In the genomic region with DNA sequence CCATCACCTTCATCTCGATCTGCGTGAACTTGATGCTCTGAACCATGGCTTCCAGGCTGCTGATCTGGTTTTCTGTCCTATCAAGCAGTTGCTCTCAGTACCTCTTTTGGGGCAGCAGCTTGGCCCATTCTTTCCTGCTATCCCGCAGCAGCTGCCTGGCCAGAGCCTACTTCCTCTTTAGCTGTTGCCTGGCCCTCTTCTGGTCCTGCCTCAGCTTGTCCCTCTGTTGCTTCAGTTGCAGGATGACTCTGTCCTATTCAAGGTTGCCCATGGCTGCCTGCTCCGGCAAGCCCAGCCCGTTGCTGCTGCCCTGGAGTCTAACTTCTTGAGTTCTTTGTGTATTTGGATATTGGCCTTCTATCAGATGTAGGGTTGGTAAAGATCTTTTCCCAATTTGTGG, we compare ENCODE assay signal across 27 mouse cellular contexts.
DNase-seq lines count a peak whose midpoint lies in the region; ATAC-seq and TF ChIP-seq lines count a peak whose summit lies in the region.
"Had no signal": no experiment of that assay in that cellular context is flagged by ENCODE, and none has a peak within 500 bp of the region (broad histone marks: within the 10 kb centered on the region; RNA-seq: fewer than 3 reads in every experiment).

No protein-coding gene starts in this region.

- ATAC-seq in common myeloid progenitor, adult 5-6 weeks (replicated peaks; ENCODE audit: low read depth, poor library complexity, severe bottlenecking): peak; percentile 100
- peak; percentile 86 to 87 for ATAC-seq in hematopoietic stem cell, adult 5-6 weeks (replicated peaks in 1 of 2; ENCODE audit: insufficient read depth in 1 of 2, low FRiP score in 2 of 2, low TSS enrichment in 1 of 2, low read depth in 1 of 2, poor library complexity in 2 of 2, severe bottlenecking in 2 of 2)
- no peak for ATAC-seq in liver, postnatal 0 days
- no peak for ATAC-seq in midbrain, embryonic 13.5 days
- ATAC-seq: CD4-positive, CD25-positive, alpha-beta regulatory T cell, adult 4 months; forebrain, embryonic 13.5 days; forebrain, postnatal 0 days; hindbrain, postnatal 0 days; inflammation-experienced regulatory T-cells, adult 6 months; intestine, embryonic 16.5 days; Patski had no signal

- no peaks in the 10 kb centered on the region for H3K36me3 ChIP-seq in liver, postnatal 0 days (replicated peaks; ENCODE audit: insufficient read depth, low read length)
- no peaks in the 10 kb centered on the region for H3K36me3 ChIP-seq in midbrain, embryonic 13.5 days
- H3K36me3 ChIP-seq: embryonic facial prominence, embryonic 12.5 days; embryonic facial prominence, embryonic 15.5 days; heart, embryonic 12.5 days; heart, embryonic 15.5 days had no signal

- no peak overlapping the region for H3K4me2 ChIP-seq in liver, postnatal 0 days (ENCODE audit: low read depth, low read length)
- no peak overlapping the region for H3K4me2 ChIP-seq in midbrain, embryonic 13.5 days (replicated peaks)
- H3K4me2 ChIP-seq: embryonic facial prominence, embryonic 12.5 days; embryonic facial prominence, embryonic 15.5 days; forebrain, embryonic 13.5 days; heart, embryonic 12.5 days; heart, embryonic 15.5 days; hindbrain, embryonic 14.5 days had no signal

- H3K4me3 ChIP-seq in liver, postnatal 0 days (ENCODE audit: low read depth, low read length): no peak overlapping the region
- no peak overlapping the region for H3K4me3 ChIP-seq in midbrain, embryonic 13.5 days (replicated peaks)
- H3K4me3 ChIP-seq: embryonic facial prominence, embryonic 12.5 days; embryonic facial prominence, embryonic 15.5 days; forebrain, embryonic 13.5 days; gastrocnemius, adult 2 months; heart, embryonic 12.5 days; heart, embryonic 15.5 days had no signal

- no peak overlapping the region for H3K9ac ChIP-seq in liver, postnatal 0 days (replicated peaks)
- no peak overlapping the region for H3K9ac ChIP-seq in midbrain, embryonic 13.5 days (replicated peaks)
- H3K9ac ChIP-seq: embryonic facial prominence, embryonic 12.5 days; embryonic facial prominence, embryonic 15.5 days; forebrain, embryonic 13.5 days; forebrain, postnatal 0 days; heart, embryonic 12.5 days; heart, embryonic 15.5 days; hindbrain, embryonic 14.5 days had no signal

- H3K27me3 ChIP-seq in liver, postnatal 0 days (ENCODE audit: insufficient read depth, low read length): no peaks in the 10 kb centered on the region
- H3K27me3 ChIP-seq in midbrain, embryonic 13.5 days: no peaks in the 10 kb centered on the region
- H3K27me3 ChIP-seq: embryonic facial prominence, embryonic 12.5 days; embryonic facial prominence, embryonic 15.5 days; forebrain, embryonic 13.5 days; heart, embryonic 12.5 days; heart, embryonic 15.5 days; Patski had no signal

- WGBS in liver, postnatal 0 days (ENCODE audit: insufficient replicate concordance): 76% methylated on average over 5 of the region's 5 CpGs
- 95% methylated on average over 5 of the region's 5 CpGs for WGBS in midbrain, embryonic 13.5 days

- no peak for TF ChIP-seq CTCF in liver, postnatal 0 days (IDR thresholded peaks at IDR 0.05; ENCODE audit: low read depth)

- no peaks in the 10 kb centered on the region; the same call in 1 of the 2 replicates for H3K9me3 ChIP-seq in liver, postnatal 0 days (ENCODE audit: low read length)
- H3K9me3 ChIP-seq in midbrain, embryonic 13.5 days: no peaks in the 10 kb centered on the region
- H3K9me3 ChIP-seq: embryonic facial prominence, embryonic 12.5 days; embryonic facial prominence, embryonic 15.5 days; forebrain, embryonic 13.5 days; heart, embryonic 12.5 days; heart, embryonic 15.5 days had no signal

- H3K27ac ChIP-seq in liver, postnatal 0 days (ENCODE audit: low read depth): no peak overlapping the region
- no peak overlapping the region for H3K27ac ChIP-seq in midbrain, embryonic 13.5 days
- H3K27ac ChIP-seq: embryonic facial prominence, embryonic 12.5 days; embryonic facial prominence, embryonic 15.5 days; forebrain, embryonic 13.5 days; gastrocnemius, adult 2 months; heart, embryonic 15.5 days; hindbrain, embryonic 14.5 days; hindbrain, postnatal 0 days had no signal

- no peaks in the 10 kb centered on the region for H3K4me1 ChIP-seq in liver, postnatal 0 days (ENCODE audit: insufficient read depth)
- no peaks in the 10 kb centered on the region for H3K4me1 ChIP-seq in midbrain, embryonic 13.5 days (replicated peaks)
- H3K4me1 ChIP-seq: embryonic facial prominence, embryonic 12.5 days; embryonic facial prominence, embryonic 15.5 days; forebrain, embryonic 13.5 days; heart, embryonic 12.5 days; heart, embryonic 15.5 days had no signal

- peak; percentile 13 for DNase-seq in 416B (ENCODE audit: low read depth)
- no peak for DNase-seq in liver, postnatal 0 days
- no peak for DNase-seq in left cerebral cortex, adult 9 months (ENCODE audit: low spot score in 2 of 2)
- DNase-seq: adrenal gland, postnatal 36 days; cerebellum, adult 18-20 months; cerebellum, adult 9-10 months; cerebellum, postnatal 14 days; forebrain, postnatal 0 days; gastrocnemius, adult 2 months; gastrocnemius, postnatal 14 days; heart, adult 18-20 months; heart, postnatal 10 days; heart, postnatal 36 days had no signal

- no peak for TF ChIP-seq EP300 in liver, postnatal 0 days (IDR thresholded peaks at IDR 0.05; ENCODE audit: low read depth)

Comparison
In these comparisons a context has a peak if more than half of its experiments do, and no peak if none do; other contexts are left out.
1. ATAC-seq: peak in common myeloid progenitor, adult 5-6 weeks (single experiment) and hematopoietic stem cell, adult 5-6 weeks (2 of 2); none in liver, postnatal 0 days (single experiment) and midbrain, embryonic 13.5 days (single experiment).